Mouse (Mus musculus) embryonic facial prominence, embryonic 14.5 days (tissue): ENCODE measurements around the gene Olfr282. TPM values are rescaled to one million over a fixed set of nuclear protein-coding genes. Genes with fewer than 3 reads are reported as not detected.

Experiments
- ATAC-seq: fragments of 200-750 bp; cut with Nextera tagmentation; 2 replicates; pipeline ENCODE4 v1.8.0; 2017; ENCODE audit warnings: low read depth, moderate number of reproducible peaks, moderate TSS enrichment
- DNase-seq: peaks from one replicate; pipeline ENCODE4 v3.0.0-alpha.2; 2015; ENCODE audit warnings: low spot score
- H3K27ac ChIP-seq: fragments of 300-500 bp; sonication (generic); replicated peaks from 2 replicates; pipeline ENCODE4 v1.5.1; 2014; ENCODE audit warnings: low read depth, mild to moderate bottlenecking, low read length, moderate library complexity
- H3K27me3 ChIP-seq: fragments of 300-500 bp; sonication (generic); replicated peaks from 2 replicates; pipeline ENCODE4 v1.6.1; 2014; ENCODE audit warnings: low read length; ENCODE audit not compliant: control insufficient read depth, insufficient read depth
- H3K36me3 ChIP-seq: fragments of 300-500 bp; sonication (generic); 2 replicates; pipeline ENCODE4 v1.6.1; 2014; ENCODE audit warnings: low read length, mixed read lengths; ENCODE audit not compliant: control insufficient read depth, insufficient read depth
- H3K4me1 ChIP-seq: fragments of 300-500 bp; sonication (generic); 2 replicates; pipeline ENCODE4 v1.6.1; 2014; ENCODE audit warnings: antibody characterized with exemption, low read length; ENCODE audit not compliant: control insufficient read depth, insufficient read depth
- H3K4me2 ChIP-seq: fragments of 300-500 bp; sonication (generic); 2 replicates; pipeline ENCODE4 v1.6.1; 2014; ENCODE audit warnings: low read depth, mild to moderate bottlenecking, low read length, moderate library complexity, mixed read lengths
- H3K4me3 ChIP-seq: fragments of 300-500 bp; sonication (generic); 2 replicates; pipeline ENCODE4 v1.5.1; 2014; ENCODE audit warnings: low read depth, mild to moderate bottlenecking, low read length
- H3K9ac ChIP-seq: fragments of 300-500 bp; sonication (generic); 2 replicates; pipeline ENCODE4 v1.6.1; 2014; ENCODE audit warnings: low read depth, mild to moderate bottlenecking, low read length, moderate library complexity, mixed read lengths
- H3K9me3 ChIP-seq: fragments of 300-500 bp; sonication (generic); 2 replicates; pipeline ENCODE4 v1.6.1; 2016; ENCODE audit warnings: low read length; ENCODE audit not compliant: control insufficient read depth
- WGBS: fragments of 180-500 bp; shearing (Covaris S2); extraction: QIAGEN DNeasy Blood & Tissue Kit; methylation state at CpG from one replicate; pipeline ENCODE4 v1.1.7; 2014; 5-methylcytosine and 5-hydroxymethylcytosine counted together
- polyA plus RNA-seq: library from polyadenylated mRNA; unstranded; fragments of >200 nt; fragmentation: Nextera tagmentation; extraction: Ambion mirVana; gene quantifications from 2 replicates; pipeline ENCODE4 v1.2.1, GENCODE M21; 2014

Gene Olfr282
- polyA plus RNA-seq, 1 experiment from 2014 or later = not detected

GRCm38 (mm10) chr15:98479568-98480102, 48.6 kb downstream of the Olfr282 start:
- H3K4me2 ChIP-seq = no peak overlapping the region
- ATAC-seq (no peak), DNase-seq (no peak)
- H3K36me3 ChIP-seq = no peaks in the 10 kb centered on the region
- no peaks in the 10 kb centered on the region for H3K4me1 ChIP-seq
- no peak overlapping the region for H3K4me3 ChIP-seq
- no peak overlapping the region for H3K27ac ChIP-seq
- no peak overlapping the region for H3K9ac ChIP-seq
- no peaks in the 10 kb centered on the region for H3K9me3 ChIP-seq
- no peaks in the 10 kb centered on the region for H3K27me3 ChIP-seq
- WGBS = 75% methylated on average over 7 of the region's 7 CpGs

- Histone ChIP-seq H3K27me3 (no peaks in the 10 kb centered on the region), H3K36me3 (no peaks in the 10 kb centered on the region), H3K9ac (no peak within 1 kb of the TSS), H3K9me3 (no peaks in the 10 kb centered on the region), H3K27ac (no peak within 1 kb of the TSS), H3K4me2 (no peak within 1 kb of the TSS), H3K4me1 (no peaks in the 10 kb centered on the region), H3K4me3 (no peak within 1 kb of the TSS)
- 62% methylated on average over 3 of the region's 3 CpGs for WGBS
- DNase-seq = no peak
- ATAC-seq = no peak
Measured at GRCm38 (mm10) chr15:98482701-98483100, 51.7 kb downstream of the Olfr282 start, which contains the start of gene Lalba. TSS of gene Lalba (minus strand) at chr15:98482721.

- Histone ChIP-seq H3K27me3 (no peaks in the 10 kb centered on the region), H3K27ac (no peak overlapping the region), H3K4me3 (no peak overlapping the region), H3K9me3 (no peaks in the 10 kb centered on the region), H3K36me3 (no peaks in the 10 kb centered on the region), H3K9ac (no peak overlapping the region), H3K4me2 (no peak overlapping the region), H3K4me1 (no peaks in the 10 kb centered on the region)
- WGBS = 55% methylated on average over 18 of the region's 18 CpGs
- DNase-seq = peak; percentile 20
- ATAC-seq = no peak
Measured at GRCm38 (mm10) chr15:98483907-98484886, 53.2 kb downstream of the Olfr282 start.

GRCm38 (mm10) chr15:98486433-98487021, 55.5 kb downstream of the Olfr282 start:
- WGBS = 93% methylated on average over 8 of the region's 8 CpGs
- no peak overlapping the region for H3K9ac ChIP-seq
- no peaks in the 10 kb centered on the region for H3K4me1 ChIP-seq
- DNase-seq (no peak), ATAC-seq (no peak)
- H3K27me3 ChIP-seq = no peaks in the 10 kb centered on the region
- H3K9me3 ChIP-seq = no peaks in the 10 kb centered on the region
- H3K36me3 ChIP-seq = no peaks in the 10 kb centered on the region
- no peak overlapping the region for H3K4me2 ChIP-seq
- no peak overlapping the region for H3K4me3 ChIP-seq
- no peak overlapping the region for H3K27ac ChIP-seq

Other genes starting within 250 kb of the Olfr282 start
- not detected in 2 replicates for gene Olfr288, start 235.7 kb upstream of the Olfr282 start, polyA plus RNA-seq
- gene Gm44579, start 210.2 kb upstream of the Olfr282 start, polyA plus RNA-seq = not detected in 2 replicates
- not detected in 2 replicates for gene Olfr287, start 210.2 kb upstream of the Olfr282 start, polyA plus RNA-seq
- gene Olfr286, start 196.8 kb upstream of the Olfr282 start, polyA plus RNA-seq = not detected in 2 replicates
- gene H1fnt, start 173.9 kb upstream of the Olfr282 start, polyA plus RNA-seq = not detected in 2 replicates
- gene Zfp641, start 135.1 kb upstream of the Olfr282 start, polyA plus RNA-seq = 1.0 TPM in 2 replicates
- gene Olfr285, start 113.9 kb upstream of the Olfr282 start, polyA plus RNA-seq = 0.03 and 0.04 TPM in 2 replicates
- 0.43 TPM in 1 of 2 replicates, not detected in the other for gene Olfr284, start 90.2 kb upstream of the Olfr282 start, polyA plus RNA-seq
- not detected in 2 replicates for gene Olfr283, start 50.3 kb upstream of the Olfr282 start, polyA plus RNA-seq
- 0.22 and 0.50 TPM in 2 replicates for gene Olfr281, start 21.4 kb downstream of the Olfr282 start, polyA plus RNA-seq
- not detected in 2 replicates for gene OR5BS1P, start 38.7 kb downstream of the Olfr282 start, polyA plus RNA-seq
- not detected in 2 replicates for gene Lalba, start 51.5 kb downstream of the Olfr282 start, polyA plus RNA-seq
- gene Olfr279, start 61.2 kb downstream of the Olfr282 start, polyA plus RNA-seq = not detected in 2 replicates
- 94.3 and 97.7 TPM in 2 replicates for gene Kansl2, start 103.0 kb downstream of the Olfr282 start, polyA plus RNA-seq
- gene Ccnt1, start 139.7 kb downstream of the Olfr282 start, polyA plus RNA-seq = 47.9 and 51.3 TPM in 2 replicates
- not detected in 2 replicates for gene 4930415O20Rik, start 139.8 kb downstream of the Olfr282 start, polyA plus RNA-seq
- 14.9 and 18.8 TPM in 2 replicates for gene Adcy6, start 178.9 kb downstream of the Olfr282 start, polyA plus RNA-seq
- gene Cacnb3, start 199.6 kb downstream of the Olfr282 start, polyA plus RNA-seq = 29.0 and 37.0 TPM in 2 replicates
- 21.5 and 23.4 TPM in 2 replicates for gene Ddx23, start 231.7 kb downstream of the Olfr282 start, polyA plus RNA-seq
- gene Rnd1, start 246.2 kb downstream of the Olfr282 start, polyA plus RNA-seq = 0.42 TPM in 2 replicates